Mouse (Mus musculus) ES-Bruce4 (cell line): ENCODE measurements around the gene Olfr790.

Experiments
- CTCF ChIP-seq: IDR thresholded peaks from one replicate; pipeline ENCODE4 v1.8.1; 2011; ENCODE audit warnings: low read depth, low read length
- POLR2A ChIP-seq: IDR thresholded peaks from one replicate; pipeline ENCODE4 v1.8.1; 2011; ENCODE audit warnings: low read length; ENCODE audit not compliant: insufficient read depth

DNA sequence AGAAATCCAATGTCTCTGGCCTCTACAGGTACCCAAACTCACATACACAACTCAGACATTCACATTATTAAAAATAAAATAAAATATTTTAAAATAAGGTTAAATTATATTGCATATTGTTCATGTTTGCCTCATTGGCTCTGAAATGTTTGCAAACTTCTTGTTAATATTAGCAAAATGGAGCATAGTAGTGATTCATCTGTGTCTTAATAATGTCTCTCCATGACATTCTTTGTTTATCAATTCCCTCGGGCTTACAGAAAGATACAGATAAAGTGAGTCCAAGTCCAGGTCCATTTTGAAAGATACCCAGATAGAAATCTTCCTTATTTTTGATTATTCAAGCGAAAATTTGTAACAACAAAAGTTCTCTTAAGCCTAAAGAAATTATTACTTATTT lies 13.8 kb upstream of the Olfr790 start, which contains the start of gene Olfr789:
- TF ChIP-seq POLR2A (no peak), CTCF (no peak)
